Mouse (Mus musculus) midbrain, embryonic 12.5 days (tissue): ENCODE measurements around the gene Cphx3. TPM values are rescaled to one million over a fixed set of nuclear protein-coding genes. Genes with fewer than 3 reads are reported as not detected.
"Not testable (repeated sequence)": the region's sequence is repeated elsewhere in the genome, so short reads cannot be mapped to it uniquely, and the experiment has no call there.

Experiments used
- ATAC-seq: fragments of 200-750 bp; cut with Nextera tagmentation; 2 replicates; pipeline ENCODE4 v1.8.0; 2017; ENCODE audit warnings: low read depth, moderate TSS enrichment, moderate library complexity; ENCODE audit not compliant: low FRiP score
- H3K27ac ChIP-seq: fragments of 300-500 bp; sonication (generic); replicated peaks from 2 replicates; pipeline ENCODE4 v1.5.1; 2016; ENCODE audit warnings: mild to moderate bottlenecking
- H3K27me3 ChIP-seq: fragments of 300-500 bp; sonication (generic); 2 replicates; pipeline ENCODE4 v1.6.1; 2016; ENCODE audit warnings: mild to moderate bottlenecking
- H3K36me3 ChIP-seq: fragments of 300-500 bp; sonication (generic); 2 replicates; pipeline ENCODE4 v1.6.1; 2016
- H3K4me1 ChIP-seq: fragments of 300-500 bp; sonication (generic); 2 replicates; pipeline ENCODE4 v1.6.1; 2016
- H3K4me2 ChIP-seq: fragments of 300-500 bp; sonication (generic); replicated peaks from 2 replicates; pipeline ENCODE4 v1.6.1; 2016; ENCODE audit warnings: mild to moderate bottlenecking, moderate library complexity
- H3K4me3 ChIP-seq: fragments of 300-500 bp; sonication (generic); 2 replicates; pipeline ENCODE4 v1.5.1; 2016; ENCODE audit warnings: mild to moderate bottlenecking
- H3K9ac ChIP-seq: fragments of 300-500 bp; sonication (generic); replicated peaks from 2 replicates; pipeline ENCODE4 v1.6.1; 2016; ENCODE audit warnings: mild to moderate bottlenecking, moderate library complexity
- H3K9me3 ChIP-seq: fragments of 300-500 bp; sonication (generic); 2 replicates; pipeline ENCODE4 v1.6.1; 2016; ENCODE audit warnings: mild to moderate bottlenecking
- WGBS: fragments of 180-500 bp; shearing (Covaris S2); methylation state at CpG from one replicate; pipeline ENCODE4 v1.1.7; 2016; 5-methylcytosine and 5-hydroxymethylcytosine counted together
- polyA plus RNA-seq: library from polyadenylated mRNA; unstranded; fragments of >200 nt; fragmentation: Nextera tagmentation; extraction: Ambion mirVana; gene quantifications from 2 replicates; pipeline ENCODE4 v1.2.1, GENCODE M21; 2016

The Cphx3 gene
- polyA plus RNA-seq, 1 experiment from 2014 or later = not detected

GRCm38 (mm10) chr14:26182380-26182779 is 100.3 kb downstream of the Cphx3 start, which contains the start of gene Plac9b:
TSS of gene Plac9b (minus strand) at chr14:26182480.
- H3K4me2 ChIP-seq, H3K36me3 ChIP-seq, H3K4me1 ChIP-seq, ATAC-seq, H3K9ac ChIP-seq, H3K9me3 ChIP-seq, H3K27ac ChIP-seq, H3K4me3 ChIP-seq, H3K27me3 ChIP-seq: not testable (repeated sequence)
- no CpG with 5 or more reads among the region's 10 CpGs for WGBS

- H3K27ac ChIP-seq, H3K4me3 ChIP-seq, H3K36me3 ChIP-seq, ATAC-seq, H3K27me3 ChIP-seq, H3K9me3 ChIP-seq, H3K4me2 ChIP-seq, H3K9ac ChIP-seq, H3K4me1 ChIP-seq: not testable (repeated sequence)
- WGBS = no CpG with 5 or more reads among the region's 9 CpGs
These were observed 104.5 kb downstream of the Cphx3 start for GRCm38 (mm10) chr14:26186638-26187037.

GRCm38 (mm10) chr14:26188361-26188760 is 106.3 kb downstream of the Cphx3 start:
- not testable (repeated sequence) for H3K27ac ChIP-seq, H3K9ac ChIP-seq, H3K4me2 ChIP-seq, H3K4me1 ChIP-seq, H3K36me3 ChIP-seq, H3K4me3 ChIP-seq, H3K27me3 ChIP-seq, H3K9me3 ChIP-seq, ATAC-seq
- WGBS = no CpG with 5 or more reads among the region's 8 CpGs

- not testable (repeated sequence) for H3K4me1 ChIP-seq, H3K4me2 ChIP-seq, H3K27ac ChIP-seq, H3K9me3 ChIP-seq, ATAC-seq, H3K36me3 ChIP-seq, H3K4me3 ChIP-seq, H3K27me3 ChIP-seq, H3K9ac ChIP-seq
- no CpG with 5 or more reads among the region's 3 CpGs for WGBS
These were observed 115.8 kb downstream of the Cphx3 start for GRCm38 (mm10) chr14:26197851-26198250.

- peak; percentile 76 for ATAC-seq
- H3K9ac ChIP-seq, H3K27me3 ChIP-seq, H3K4me2 ChIP-seq, H3K4me1 ChIP-seq, H3K4me3 ChIP-seq, H3K36me3 ChIP-seq, H3K27ac ChIP-seq, H3K9me3 ChIP-seq: not testable (repeated sequence)
- WGBS = no CpG with 5 or more reads among the region's 44 CpGs
These were observed 124.3 kb downstream of the Cphx3 start for GRCm38 (mm10) chr14:26206197-26206925.

- not testable (repeated sequence) for ATAC-seq, H3K36me3 ChIP-seq, H3K4me1 ChIP-seq, H3K27ac ChIP-seq, H3K9ac ChIP-seq, H3K4me2 ChIP-seq, H3K4me3 ChIP-seq, H3K9me3 ChIP-seq, H3K27me3 ChIP-seq
- no CpG with 5 or more reads among the region's 10 CpGs for WGBS
These were observed 124.8 kb downstream of the Cphx3 start, which contains the start of gene Tmem254b for GRCm38 (mm10) chr14:26206926-26207247. TSS of gene Tmem254b (minus strand) at chr14:26207041.

- H3K9ac ChIP-seq, H3K4me2 ChIP-seq, H3K4me3 ChIP-seq, H3K27me3 ChIP-seq, ATAC-seq, H3K9me3 ChIP-seq, H3K27ac ChIP-seq, H3K36me3 ChIP-seq, H3K4me1 ChIP-seq: not testable (repeated sequence)
- no CpG with 5 or more reads among the region's 5 CpGs for WGBS
These were observed 134.3 kb downstream of the Cphx3 start for GRCm38 (mm10) chr14:26216233-26217000.

GRCm38 (mm10) chr14:26237183-26237582 is 155.1 kb downstream of the Cphx3 start:
- H3K27me3 ChIP-seq, H3K36me3 ChIP-seq, H3K4me2 ChIP-seq, H3K27ac ChIP-seq, H3K4me3 ChIP-seq, H3K4me1 ChIP-seq, H3K9me3 ChIP-seq, ATAC-seq, H3K9ac ChIP-seq: not testable (repeated sequence)
- WGBS = no CpG with 5 or more reads among the region's 2 CpGs

GRCm38 (mm10) chr14:26257756-26258617 is 175.9 kb downstream of the Cphx3 start, which contains the start of gene Duxbl3:
TSS of gene Duxbl3 (plus strand) at chr14:26257962.
- H3K4me2 ChIP-seq, H3K4me1 ChIP-seq, H3K9ac ChIP-seq, H3K27me3 ChIP-seq, H3K9me3 ChIP-seq, H3K27ac ChIP-seq, H3K36me3 ChIP-seq, H3K4me3 ChIP-seq: not testable (repeated sequence)
- WGBS = no CpG with 5 or more reads among the region's 25 CpGs
- peak; percentile 94 for ATAC-seq

- not testable (repeated sequence) for H3K4me1 ChIP-seq, H3K27ac ChIP-seq, ATAC-seq, H3K4me3 ChIP-seq, H3K9ac ChIP-seq, H3K36me3 ChIP-seq, H3K9me3 ChIP-seq, H3K27me3 ChIP-seq, H3K4me2 ChIP-seq
- no CpG with 5 or more reads among the region's 6 CpGs for WGBS
These were observed 176.6 kb downstream of the Cphx3 start for GRCm38 (mm10) chr14:26258729-26259128.
